Mouse (Mus musculus) cerebellum, adult 2 months (tissue): Measurements from ENCODE around the gene Gm10309. TPM values are rescaled to one million over a fixed set of nuclear protein-coding genes. Genes with fewer than 3 reads are reported as not detected.

Source experiments
- DNase-seq, 2 experiments: peaks; one replicate each; pipeline ENCODE4 v3.0.0; 2021
- H3K27ac ChIP-seq: fragments of 200-500 bp; 2 replicates; pipeline ENCODE4 v1.5.1; 2012; ENCODE audit warnings: low read length, control low read depth, inconsistent platforms; ENCODE audit not compliant: insufficient read depth
- H3K27me3 ChIP-seq: fragments of 200-500 bp; 2 replicates; pipeline ENCODE4 v1.6.1; 2012; ENCODE audit warnings: inconsistent platforms, mild to moderate bottlenecking, low read length, moderate library complexity; ENCODE audit not compliant: control insufficient read depth, insufficient read depth
- H3K4me1 ChIP-seq: fragments of 200-500 bp; 2 replicates; pipeline ENCODE4 v1.6.1; 2011; ENCODE audit warnings: low read length; ENCODE audit not compliant: control insufficient read depth, insufficient read depth
- H3K4me3 ChIP-seq: fragments of 200-500 bp; replicated peaks from 2 replicates; pipeline ENCODE3; 2011; ENCODE audit warnings: mild to moderate bottlenecking, low read depth, low read length, control low read depth; ENCODE audit not compliant: insufficient read depth
- CTCF ChIP-seq: fragments of 200-500 bp; IDR thresholded peaks from 2 replicates; pipeline ENCODE4 v1.5.1; 2011; ENCODE audit warnings: low read depth, mild to moderate bottlenecking, control low read depth, low read length, moderate library complexity, borderline replicate concordance; ENCODE audit not compliant: insufficient read depth
- POLR2A ChIP-seq: fragments of 200-500 bp; IDR thresholded peaks from 2 replicates; pipeline ENCODE4 v1.6.1; 2011; ENCODE audit warnings: low read length, control low read depth, borderline replicate concordance; ENCODE audit not compliant: insufficient read depth
- WGBS: fragments of 180-500 bp; shearing (Covaris S2); methylation state at CpG from one replicate; pipeline ENCODE4 v1.1.7; 2018; 5-methylcytosine and 5-hydroxymethylcytosine counted together
- polyA plus RNA-seq: library from polyadenylated mRNA; depleted of rRNA; stranded (reverse); fragments of >200 nt; gene quantifications from 2 replicates; pipeline ENCODE4 v1.2.3, GENCODE M21; 2012

Gene Gm10309
- polyA plus RNA-seq, 1 experiment: not detected

DNA sequence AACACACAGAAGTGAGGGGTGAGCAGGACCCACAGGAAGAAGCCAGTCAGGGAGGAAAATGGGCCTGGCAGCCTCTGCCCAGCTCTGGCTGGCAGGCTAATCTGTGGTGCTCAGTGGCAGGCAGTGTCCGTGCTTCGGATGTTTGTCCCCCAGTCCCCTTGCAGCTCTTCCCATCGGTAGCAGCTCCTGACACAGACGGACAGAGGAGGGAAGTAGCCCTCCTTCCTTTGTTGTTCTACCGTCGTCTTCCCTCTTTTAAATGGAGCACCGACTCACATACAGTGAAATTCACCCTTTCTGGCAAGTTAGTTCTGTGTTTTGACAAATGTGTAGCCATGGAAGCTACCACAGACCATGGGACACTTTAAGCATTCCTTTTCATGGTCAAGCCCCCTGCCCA is 38.2 kb downstream of the Gm10309 start:
- 67% methylated on average over 7 of the region's 7 CpGs for WGBS
- H3K4me3 ChIP-seq: no peak overlapping the region
- H3K4me1 ChIP-seq: peaks cover 46% of the 10 kb centered on the region
- no peak for DNase-seq
- no peaks in the 10 kb centered on the region for H3K27me3 ChIP-seq
- H3K27ac ChIP-seq: no peak overlapping the region
- TF ChIP-seq CTCF (no peak), POLR2A (no peak)

DNA sequence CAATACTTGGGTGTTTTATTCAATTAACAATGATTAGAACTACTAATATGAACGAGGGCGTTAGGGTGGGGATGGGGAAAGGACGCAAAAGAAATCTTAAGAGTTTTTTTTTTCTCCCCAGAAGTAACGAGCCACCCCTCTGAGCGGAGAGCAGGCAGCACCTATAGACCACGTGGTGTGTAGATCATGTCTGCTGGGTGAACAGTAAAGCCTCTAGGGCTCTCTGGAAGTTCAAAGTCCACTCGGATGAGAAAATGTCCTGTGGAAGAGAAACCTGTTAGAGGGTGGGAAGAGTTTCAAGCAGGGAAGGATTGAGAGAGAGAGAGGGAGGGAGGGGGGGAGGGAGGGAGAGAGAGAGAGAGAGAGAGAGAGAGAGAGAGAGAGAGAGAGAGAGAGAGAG is 38.6 kb downstream of the Gm10309 start:
- Histone ChIP-seq H3K4me1 (peaks cover 46% of the 10 kb centered on the region), H3K27me3 (no peaks in the 10 kb centered on the region), H3K4me3 (no peak overlapping the region), H3K27ac (no peak overlapping the region)
- WGBS: 91% methylated on average over 7 of the region's 7 CpGs
- no peak for TF ChIP-seq POLR2A
- no peak for TF ChIP-seq CTCF
- DNase-seq: no peak

- no peak overlapping the region for H3K27ac ChIP-seq
These were observed 39.2 kb downstream of the Gm10309 start for GRCm38 (mm10) chr17:86465865-86466264.

GRCm38 (mm10) chr17:86464689-86465363 is 40.2 kb downstream of the Gm10309 start:
- TF ChIP-seq CTCF (no peak), POLR2A (no peak)
- DNase-seq: peak; percentile 95 to 96
- WGBS: 15% methylated on average over 16 of the region's 16 CpGs
- Histone ChIP-seq H3K4me1 (peaks cover 49% of the 10 kb centered on the region), H3K27me3 (no peaks in the 10 kb centered on the region), H3K4me3 (no peak overlapping the region), H3K27ac (peak overlapping the region; percentile 26)

More at GRCm38 (mm10) chr17:86465865-86466264, 39.2 kb downstream of the Gm10309 start:
- Histone ChIP-seq H3K4me3 (no peak overlapping the region), H3K27me3 (no peaks in the 10 kb centered on the region), H3K4me1 (peaks cover 46% of the 10 kb centered on the region)
- WGBS: 83% methylated on average over 13 of the region's 13 CpGs
- TF ChIP-seq CTCF (no peak), POLR2A (no peak)
- DNase-seq: no peak

GRCm38 (mm10) chr17:86464197-86464596 is 40.8 kb downstream of the Gm10309 start:
- Histone ChIP-seq H3K4me3 (no peak overlapping the region), H3K27me3 (no peaks in the 10 kb centered on the region), H3K27ac (peak overlapping the region; percentile 2; the same call in 1 of the 2 replicates), H3K4me1 (peaks cover 46% of the 10 kb centered on the region)
- DNase-seq: no peak
- TF ChIP-seq POLR2A: no peak
- TF ChIP-seq CTCF: no peak
- 57% methylated on average over 8 of the region's 8 CpGs for WGBS

DNA sequence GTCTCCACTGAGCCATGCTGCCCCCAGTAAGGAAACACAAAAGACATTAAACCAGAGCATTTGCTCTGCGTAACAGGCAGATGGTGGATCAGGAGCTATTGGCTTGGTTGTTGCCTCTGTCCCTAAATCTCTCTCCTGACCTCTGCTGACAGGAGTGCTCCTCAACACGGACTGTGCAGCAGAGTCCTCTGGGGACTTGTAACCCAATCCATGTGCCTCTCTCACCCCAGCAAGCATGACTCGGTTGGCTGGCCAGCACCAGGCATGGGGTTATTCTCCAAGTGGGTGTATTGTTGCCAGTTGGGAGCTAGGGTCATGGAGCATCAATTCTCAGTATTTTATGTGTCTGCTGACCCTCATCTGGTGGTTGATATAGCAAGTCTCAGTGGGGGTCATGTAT is 41.7 kb downstream of the Gm10309 start:
- H3K27ac ChIP-seq: no peak overlapping the region
- WGBS: 69% methylated on average over 3 of the region's 3 CpGs
- no peak for DNase-seq
- no peak overlapping the region for H3K4me3 ChIP-seq
- no peaks in the 10 kb centered on the region for H3K27me3 ChIP-seq
- peaks cover 39% of the 10 kb centered on the region for H3K4me1 ChIP-seq
- TF ChIP-seq POLR2A (no peak), CTCF (no peak)

- Histone ChIP-seq H3K27me3 (no peaks in the 10 kb centered on the region), H3K4me3 (no peak overlapping the region), H3K4me1 (peaks cover 36% of the 10 kb centered on the region), H3K27ac (no peak overlapping the region)
- WGBS: 63% methylated on average over 17 of the region's 17 CpGs
- TF ChIP-seq POLR2A: no peak
- TF ChIP-seq CTCF: no peak
- DNase-seq: no peak
These were observed 44.2 kb downstream of the Gm10309 start for GRCm38 (mm10) chr17:86460645-86461430.
